Mouse (Mus musculus) heart, postnatal 0 days (tissue): ENCODE data around the gene Gm20662.

Experiments used
- CTCF ChIP-seq: IDR thresholded peaks from 2 replicates; pipeline ENCODE4 v1.5.1; 2016; ENCODE audit warnings: antibody characterized with exemption, control low read depth, low read depth
- EP300 ChIP-seq: IDR thresholded peaks from 2 replicates; pipeline ENCODE4 v1.6.1; 2016; ENCODE audit warnings: antibody characterized with exemption, low read depth

- peak; percentile 68 for TF ChIP-seq CTCF
- no peak for TF ChIP-seq EP300
Observed at GRCm38 (mm10) chr9:108065491-108066011, 69.4 kb downstream of the Gm20662 start.
